Mouse (Mus musculus) kidney, adult 2 months (tissue): ENCODE results near the gene Prdm2.

Source experiments
- CTCF ChIP-seq: fragments of 200-500 bp; conservative IDR thresholded peaks from 2 replicates; pipeline ENCODE4 v1.5.1; 2011; ENCODE audit warnings: low read depth, mild to moderate bottlenecking, control low read depth, low read length, moderate library complexity, mixed read lengths; ENCODE audit not compliant: insufficient read depth, insufficient read length
- POLR2A ChIP-seq: fragments of 200-500 bp; IDR thresholded peaks from one replicate; pipeline ENCODE4 v1.6.1; 2011; ENCODE audit warnings: low read depth, low read length, control low read depth

GRCm38 (mm10) chr4:143129261-143129760 lies 83.5 kb downstream of the Prdm2 start:
- TF ChIP-seq POLR2A (no peak), CTCF (no peak)
